Mouse (Mus musculus): ENCODE measurements around the gene Cops8. TPM values are rescaled to one million over a fixed set of nuclear protein-coding genes. Genes with fewer than 3 reads are reported as not detected.

Gene Cops8
- total and polyA plus RNA-seq, 3 experiments = 86.7 to 103 TPM; not detected in 1

DNA sequence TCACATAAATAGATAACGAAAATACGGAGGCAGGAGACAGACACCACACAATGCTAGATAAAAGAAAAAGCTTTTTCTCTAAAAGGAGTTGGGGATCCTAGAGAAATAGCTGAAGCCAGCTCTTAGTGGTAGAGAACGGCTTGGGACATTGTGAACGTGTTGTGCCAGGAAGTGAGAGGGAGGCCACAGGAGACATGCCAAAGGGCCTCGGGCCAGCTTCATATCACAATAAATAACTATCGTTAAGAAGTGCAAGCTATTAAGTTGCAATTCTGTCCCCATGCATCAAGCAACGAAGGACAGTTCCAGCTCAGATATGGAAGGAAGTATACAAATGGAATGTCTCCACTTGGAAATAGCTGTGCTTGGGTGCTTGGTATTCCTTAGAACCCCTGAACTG lies 14.5 kb downstream of the Cops8 start:
- no peak for DNase-seq (ENCODE audit: low read depth, low spot score)
- TF ChIP-seq ZC3H11A (IDR thresholded peaks at IDR 0.05; ENCODE audit: low read depth, low read length) (no peak), MYC (IDR thresholded peaks at IDR 0.05; ENCODE audit: low read depth, low read length) (no peak), ETS1 (IDR thresholded peaks at IDR 0.05; ENCODE audit: low read depth, low read length) (no peak), TCF12 (IDR thresholded peaks at IDR 0.05; ENCODE audit: low read depth, low read length) (no peak), RCOR1 (IDR thresholded peaks at IDR 0.05; ENCODE audit: low read depth, low read length) (no peak), KAT2A (conservative IDR thresholded peaks at IDR 0.05; ENCODE audit: low read depth, low read length) (no peak)
- Histone ChIP-seq H3K27ac (ENCODE audit: control insufficient read depth, low read depth, low read length) (no peak overlapping the region), H3K79me2 (ENCODE audit: control insufficient read depth, insufficient read depth, low read length, poor library complexity) (no peaks in the 10 kb centered on the region), H3K9me3 (replicated peaks; ENCODE audit: insufficient read depth, low read length) (no peaks in the 10 kb centered on the region), H3K9ac (ENCODE audit: control insufficient read depth, low read depth, low read length, poor library complexity, severe bottlenecking) (no peak overlapping the region), H3K36me3 (ENCODE audit: control insufficient read depth in 1 of 2, insufficient read depth in 2 of 2, low read length in 2 of 2) (0 out of 4 replicates have a peak, but pooled peaks cover 0 to 2% of the 10 kb centered on the region in 2 experiments), H3K4me3 (ENCODE audit: control insufficient read depth in 1 of 2, insufficient read depth in 1 of 2, low read depth in 2 of 2, low read length in 2 of 2) (no peak overlapping the region), H3K4me1 (ENCODE audit: control insufficient read depth in 1 of 2, insufficient read depth in 2 of 2, low read length in 2 of 2) (no peaks in the 10 kb centered on the region), H3K27me3 (ENCODE audit: control insufficient read depth in 1 of 2, insufficient read depth in 2 of 2, low read length in 2 of 2) (no peaks in the 10 kb centered on the region)

GRCm38 (mm10) chr1:90633415-90634030 lies 30.7 kb downstream of the Cops8 start:
- Histone ChIP-seq H3K4me3 (ENCODE audit: control insufficient read depth in 1 of 2, insufficient read depth in 1 of 2, low read depth in 2 of 2, low read length in 2 of 2) (no peak overlapping the region), H3K9ac (ENCODE audit: control insufficient read depth, low read depth, low read length, poor library complexity, severe bottlenecking) (no peak overlapping the region), H3K27ac (ENCODE audit: control insufficient read depth, low read depth, low read length) (no peak overlapping the region), H3K9me3 (replicated peaks; ENCODE audit: insufficient read depth, low read length) (no peaks in the 10 kb centered on the region), H3K79me2 (ENCODE audit: control insufficient read depth, insufficient read depth, low read length, poor library complexity) (no peaks in the 10 kb centered on the region), H3K27me3 (ENCODE audit: control insufficient read depth in 1 of 2, insufficient read depth in 2 of 2, low read length in 2 of 2) (no peaks in the 10 kb centered on the region), H3K4me1 (ENCODE audit: control insufficient read depth in 1 of 2, insufficient read depth in 2 of 2, low read length in 2 of 2) (no peaks in the 10 kb centered on the region), H3K36me3 (ENCODE audit: control insufficient read depth in 1 of 2, insufficient read depth in 2 of 2, low read length in 2 of 2) (no peaks in the 10 kb centered on the region)
- TF ChIP-seq CHD1 (IDR thresholded peaks at IDR 0.05; ENCODE audit: low read depth, low read length) (no peak), SIN3A (IDR thresholded peaks at IDR 0.05; ENCODE audit: low read length) (no peak), ZKSCAN1 (IDR thresholded peaks at IDR 0.05; ENCODE audit: low read depth, low read length) (no peak), MAX (IDR thresholded peaks at IDR 0.05; ENCODE audit: low read length) (no peak), USF1 (IDR thresholded peaks at IDR 0.05; ENCODE audit: low read depth, low read length) (no peak)
- DNase-seq (ENCODE audit: low read depth, low spot score) = no peak

DNA sequence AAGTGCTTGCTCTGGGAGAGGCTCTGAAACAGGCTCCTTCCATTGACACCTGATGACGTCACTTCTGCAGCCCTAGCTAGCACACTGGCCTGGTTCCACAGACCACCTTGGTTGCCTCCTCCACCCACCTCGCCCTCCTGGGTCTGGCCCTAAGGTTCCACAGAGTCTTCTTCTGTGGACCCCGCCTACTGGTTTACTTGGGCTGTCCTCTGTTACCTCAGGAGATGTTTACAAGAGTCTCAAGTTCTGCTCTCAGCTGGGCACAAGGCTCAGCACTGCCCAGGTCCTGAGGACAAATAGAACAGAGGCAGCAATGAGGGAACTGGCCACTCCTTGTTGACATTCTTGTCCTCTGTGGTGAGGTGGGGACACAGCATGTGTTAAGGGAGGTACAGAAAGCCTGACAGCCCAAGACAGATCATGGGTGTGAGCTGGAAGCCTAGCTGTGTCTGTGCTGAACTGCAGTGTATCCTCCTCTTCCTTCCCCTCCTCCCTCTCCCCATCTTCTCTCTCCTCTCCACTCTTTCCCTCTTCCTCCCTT lies 31.5 kb downstream of the Cops8 start:
- no peak for TF ChIP-seq ELF1 (IDR thresholded peaks at IDR 0.05; ENCODE audit: low read depth, low read length)
- no peak for TF ChIP-seq TAL1 (IDR thresholded peaks at IDR 0.05; ENCODE audit: low read length)
- TF ChIP-seq ZKSCAN1 (IDR thresholded peaks at IDR 0.05; ENCODE audit: low read depth, low read length) = no peak
- TF ChIP-seq NELFE (IDR thresholded peaks at IDR 0.05; ENCODE audit: low read depth, low read length) = no peak
- no peak for TF ChIP-seq JUND (IDR thresholded peaks at IDR 0.05; ENCODE audit: low read depth, low read length)
- TF ChIP-seq KAT2A (conservative IDR thresholded peaks at IDR 0.05; ENCODE audit: low read depth, low read length) = no peak
- no peak for TF ChIP-seq MAZ (IDR thresholded peaks at IDR 0.05; ENCODE audit: low read depth, low read length)
- TF ChIP-seq GATA1 (IDR thresholded peaks at IDR 0.05; ENCODE audit: low read depth, low read length) = no peak
- TF ChIP-seq NRF1 (IDR thresholded peaks at IDR 0.05; ENCODE audit: insufficient read depth, low read depth, low read length, poor library complexity, severe bottlenecking) = no peak
- no peak for TF ChIP-seq BHLHE40 (IDR thresholded peaks at IDR 0.05; ENCODE audit: borderline replicate concordance, low read depth, low read length)
- TF ChIP-seq CHD2 (IDR thresholded peaks at IDR 0.05; ENCODE audit: low read length) = no peak
- no peak for TF ChIP-seq CHD1 (IDR thresholded peaks at IDR 0.05; ENCODE audit: low read depth, low read length)
- Histone ChIP-seq H3K27ac (ENCODE audit: control insufficient read depth, low read depth, low read length) (no peak overlapping the region), H3K9me3 (replicated peaks; ENCODE audit: insufficient read depth, low read length) (no peaks in the 10 kb centered on the region), H3K4me3 (ENCODE audit: control insufficient read depth in 1 of 2, insufficient read depth in 1 of 2, low read depth in 2 of 2, low read length in 2 of 2) (no peak overlapping the region), H3K27me3 (ENCODE audit: control insufficient read depth in 1 of 2, insufficient read depth in 2 of 2, low read length in 2 of 2) (no peaks in the 10 kb centered on the region), H3K4me1 (ENCODE audit: control insufficient read depth in 1 of 2, insufficient read depth in 2 of 2, low read length in 2 of 2) (no peaks in the 10 kb centered on the region), H3K36me3 (ENCODE audit: control insufficient read depth in 1 of 2, insufficient read depth in 2 of 2, low read length in 2 of 2) (no peaks in the 10 kb centered on the region), H3K9ac (ENCODE audit: control insufficient read depth, low read depth, low read length, poor library complexity, severe bottlenecking) (no peak overlapping the region), H3K79me2 (ENCODE audit: control insufficient read depth, insufficient read depth, low read length, poor library complexity) (no peaks in the 10 kb centered on the region)
- no peak for DNase-seq (ENCODE audit: low read depth, low spot score)

Measured in MEL (cell line).